Mouse (Mus musculus) hindbrain, embryonic 13.5 days (tissue): Measurements from ENCODE around the gene Trim23. TPM values are rescaled to one million over a fixed set of nuclear protein-coding genes. Genes with fewer than 3 reads are reported as not detected.

Experiments used
- ATAC-seq: fragments of 200-750 bp; cut with Nextera tagmentation; 2 replicates; pipeline ENCODE4 v1.8.0; 2017; ENCODE audit warnings: moderate TSS enrichment; ENCODE audit not compliant: low FRiP score
- H3K27ac ChIP-seq: fragments of 300-500 bp; sonication (generic); 2 replicates; pipeline ENCODE4 v1.5.1; 2015; ENCODE audit warnings: inconsistent platforms, mild to moderate bottlenecking, moderate library complexity
- H3K27me3 ChIP-seq: fragments of 300-500 bp; sonication (generic); 2 replicates; pipeline ENCODE4 v1.6.1; 2015; ENCODE audit warnings: mild to moderate bottlenecking, inconsistent platforms
- H3K36me3 ChIP-seq: fragments of 300-500 bp; sonication (generic); 2 replicates; pipeline ENCODE4 v1.6.1; 2015; ENCODE audit warnings: mild to moderate bottlenecking, inconsistent platforms
- H3K4me1 ChIP-seq: fragments of 300-500 bp; sonication (generic); replicated peaks from 2 replicates; pipeline ENCODE4 v1.6.1; 2015; ENCODE audit warnings: inconsistent platforms
- H3K4me2 ChIP-seq: fragments of 300-500 bp; sonication (generic); 2 replicates; pipeline ENCODE4 v1.6.1; 2015; ENCODE audit warnings: inconsistent platforms, mild to moderate bottlenecking, moderate library complexity
- H3K4me3 ChIP-seq: fragments of 300-500 bp; sonication (generic); 2 replicates; pipeline ENCODE4 v1.5.1; 2015; ENCODE audit warnings: mild to moderate bottlenecking, inconsistent platforms
- H3K9ac ChIP-seq: fragments of 300-500 bp; sonication (generic); 2 replicates; pipeline ENCODE4 v1.6.1; 2015; ENCODE audit warnings: mild to moderate bottlenecking, inconsistent platforms
- H3K9me3 ChIP-seq: fragments of 300-500 bp; sonication (generic); 2 replicates; pipeline ENCODE4 v1.6.1; 2016; ENCODE audit warnings: inconsistent platforms
- WGBS: fragments of 180-500 bp; shearing (Covaris S2); methylation state at CpG from one replicate; pipeline ENCODE4 v1.1.7; 2015; 5-methylcytosine and 5-hydroxymethylcytosine counted together
- polyA plus RNA-seq: library from polyadenylated mRNA; unstranded; fragments of >200 nt; fragmentation: Nextera tagmentation; extraction: Ambion mirVana; gene quantifications from 2 replicates; pipeline ENCODE4 v1.2.1, GENCODE M21; 2015

The Trim23 gene
- 33.6 and 34.2 TPM in 2 replicates for polyA plus RNA-seq

DNA sequence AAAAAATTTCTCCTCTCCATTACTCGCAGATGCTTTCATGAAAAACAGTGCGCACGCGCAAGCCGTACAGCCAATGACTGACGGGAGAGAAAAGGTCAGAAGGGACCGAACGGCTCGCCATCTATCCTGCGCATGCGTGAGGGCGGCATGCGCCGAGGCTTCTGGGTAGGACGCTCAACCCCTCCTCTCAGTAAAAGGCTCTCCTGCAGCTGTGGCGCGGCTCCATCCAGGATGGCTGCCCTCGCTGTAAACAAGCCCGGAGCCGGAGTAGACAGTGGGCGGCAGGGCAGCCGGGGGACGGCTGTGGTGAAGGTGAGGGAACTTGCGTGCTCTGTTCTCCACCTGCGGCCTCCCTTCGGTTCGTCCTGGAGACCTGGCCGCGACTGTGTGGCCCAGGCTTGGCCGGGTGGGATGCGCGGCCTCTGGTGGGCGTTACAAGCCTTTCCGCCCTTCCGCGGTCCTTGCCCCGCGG is at the start of gene Trim23:
Trim23 (plus strand) TSS at position 148 of the 472 bp plus-strand sequence.
- Histone ChIP-seq H3K4me1 (peaks cover 18% of the 10 kb centered on the region), H3K27ac (peak within 1 kb of the TSS; percentile 88), H3K9me3 (no peaks in the 10 kb centered on the region), H3K4me2 (peak within 1 kb of the TSS; percentile 87), H3K4me3 (peak within 1 kb of the TSS; percentile 89), H3K9ac (peak within 1 kb of the TSS; percentile 93), H3K36me3 (peaks cover 12% of the 10 kb centered on the region), H3K27me3 (no peaks in the 10 kb centered on the region)
- WGBS: under 1% methylated on average over 38 of the region's 38 CpGs
- peak; percentile 99 for ATAC-seq

DNA sequence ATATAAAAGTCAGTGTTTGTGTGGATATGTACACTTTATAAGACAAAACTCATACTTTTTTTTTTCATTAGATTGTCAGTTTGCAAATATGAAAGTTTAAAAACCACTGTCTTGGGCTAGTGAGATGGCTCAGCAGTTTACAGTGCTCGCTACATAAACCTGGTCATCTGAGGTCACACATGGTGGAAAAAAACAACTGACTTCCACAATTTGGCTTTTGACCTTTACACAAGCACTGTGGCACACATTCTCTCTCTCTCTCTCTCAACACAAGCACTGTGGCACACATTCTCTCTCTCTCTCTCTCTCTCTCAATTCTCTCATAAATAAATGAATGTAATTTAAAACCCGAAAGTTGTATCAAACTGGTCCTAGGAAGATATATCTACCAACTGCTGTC is 46.0 kb upstream of the Trim23 start:
- WGBS: 95% methylated on average over 2 of the region's 2 CpGs
- Histone ChIP-seq H3K27ac (no peak overlapping the region), H3K4me3 (no peak overlapping the region), H3K27me3 (no peaks in the 10 kb centered on the region), H3K9me3 (no peaks in the 10 kb centered on the region), H3K4me2 (no peak overlapping the region), H3K36me3 (peaks cover 75% of the 10 kb centered on the region), H3K4me1 (no peaks in the 10 kb centered on the region), H3K9ac (no peak overlapping the region)
- no peak for ATAC-seq

DNA sequence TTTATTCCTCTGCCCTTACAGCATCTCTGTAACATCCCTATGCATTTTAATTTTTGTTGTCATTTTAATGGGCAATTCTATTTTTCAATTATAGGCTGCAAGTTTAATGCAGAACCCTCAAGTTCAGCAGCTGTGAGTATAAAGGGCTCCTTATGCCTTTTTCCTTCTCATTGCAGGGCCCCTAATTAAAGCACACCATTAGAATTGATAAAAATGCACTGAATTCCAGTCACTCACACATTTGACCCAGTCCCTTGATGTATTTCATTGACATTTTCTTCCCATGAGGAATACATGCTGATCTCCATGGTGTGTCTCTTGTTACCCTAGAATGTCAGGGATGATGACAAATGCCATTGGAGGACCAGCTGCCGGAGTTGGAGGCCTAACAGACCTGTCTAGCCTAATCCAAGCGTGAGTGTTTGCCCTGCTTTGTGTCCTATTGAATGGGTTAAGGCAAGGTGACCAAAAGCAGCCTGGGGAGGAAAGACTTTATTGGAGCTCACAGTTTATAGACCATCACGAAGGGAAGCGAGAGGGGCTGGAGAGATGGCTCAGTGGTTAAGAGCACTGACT is 44.0 kb upstream of the Trim23 start:
- Histone ChIP-seq H3K27me3 (no peaks in the 10 kb centered on the region), H3K9ac (no peak overlapping the region), H3K4me1 (no peaks in the 10 kb centered on the region), H3K27ac (no peak overlapping the region), H3K4me3 (no peak overlapping the region), H3K36me3 (peaks cover 75% of the 10 kb centered on the region), H3K9me3 (no peaks in the 10 kb centered on the region), H3K4me2 (no peak overlapping the region)
- 55% methylated on average over 4 of the region's 4 CpGs for WGBS
- ATAC-seq: no peak

DNA sequence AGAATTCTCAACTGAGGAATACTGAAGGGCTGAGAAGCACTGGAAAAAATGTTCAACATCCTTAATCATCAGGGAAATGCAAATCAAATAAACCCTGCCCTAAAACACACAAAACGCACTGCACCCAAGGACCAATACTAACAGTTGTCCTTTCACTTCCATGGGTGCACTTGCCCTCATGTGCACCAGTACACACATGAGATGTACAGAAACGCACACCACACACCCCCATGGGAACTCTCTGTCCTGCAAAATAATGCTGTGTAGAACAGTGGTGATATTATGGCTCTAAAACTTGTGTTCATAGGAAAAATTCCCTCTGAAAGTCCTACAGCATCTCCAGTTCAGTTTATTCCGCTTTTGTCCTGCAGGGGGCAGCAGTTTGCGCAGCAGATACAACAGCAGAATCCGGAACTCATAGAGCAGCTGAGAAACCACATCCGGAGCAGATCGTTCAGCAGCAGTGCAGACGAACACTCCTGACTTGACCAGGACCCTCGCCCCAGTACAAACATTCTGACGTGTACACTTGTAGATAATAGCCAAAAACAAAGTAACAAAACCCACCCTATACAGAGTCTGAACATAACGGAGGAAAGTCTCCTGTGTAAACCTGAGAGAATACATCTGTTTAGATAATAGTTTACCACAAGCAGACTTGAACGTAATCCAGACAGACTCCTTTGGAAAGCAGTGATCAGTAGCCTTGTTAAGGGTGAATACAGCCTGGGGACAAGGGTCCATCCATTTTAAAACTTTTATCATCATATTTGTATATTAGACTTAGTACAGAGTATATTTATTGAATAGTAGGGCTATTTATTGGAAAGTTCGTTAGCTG is 39.0 kb upstream of the Trim23 start:
- no peak overlapping the region for H3K9ac ChIP-seq
- no peaks in the 10 kb centered on the region for H3K9me3 ChIP-seq
- H3K36me3 ChIP-seq: peaks cover 75% of the 10 kb centered on the region
- H3K4me3 ChIP-seq: no peak overlapping the region
- no peak for ATAC-seq
- no peaks in the 10 kb centered on the region for H3K4me1 ChIP-seq
- no peak overlapping the region for H3K4me2 ChIP-seq
- WGBS: 45% methylated on average over 13 of the region's 13 CpGs
- H3K27ac ChIP-seq: no peak overlapping the region
- no peaks in the 10 kb centered on the region for H3K27me3 ChIP-seq

DNA sequence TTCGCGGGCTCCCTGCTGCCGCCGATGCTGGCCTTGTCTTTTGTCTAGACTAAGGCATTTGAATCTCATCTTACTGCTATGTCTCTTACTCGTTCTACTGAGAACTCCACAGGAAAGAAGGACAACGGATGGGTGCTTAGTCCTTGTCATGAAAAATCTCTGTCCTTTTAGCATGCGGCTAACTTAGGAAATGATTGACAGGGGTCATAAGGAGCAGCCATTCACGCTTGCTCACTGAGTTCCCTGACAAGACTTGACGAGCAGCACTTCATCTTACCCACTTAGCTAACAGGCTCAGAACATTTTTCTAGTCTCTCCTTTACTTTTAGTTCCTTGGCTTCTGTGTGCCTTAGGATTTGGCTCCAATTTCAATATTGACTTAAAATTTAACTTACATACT is 33.7 kb upstream of the Trim23 start:
- no peak for ATAC-seq
- Histone ChIP-seq H3K27me3 (no peaks in the 10 kb centered on the region), H3K4me1 (no peaks in the 10 kb centered on the region), H3K4me2 (no peak overlapping the region), H3K27ac (no peak overlapping the region), H3K4me3 (no peak overlapping the region), H3K9ac (no peak overlapping the region), H3K9me3 (no peaks in the 10 kb centered on the region), H3K36me3 (peaks cover 88% of the 10 kb centered on the region)
- 72% methylated on average over 9 of the region's 9 CpGs for WGBS

DNA sequence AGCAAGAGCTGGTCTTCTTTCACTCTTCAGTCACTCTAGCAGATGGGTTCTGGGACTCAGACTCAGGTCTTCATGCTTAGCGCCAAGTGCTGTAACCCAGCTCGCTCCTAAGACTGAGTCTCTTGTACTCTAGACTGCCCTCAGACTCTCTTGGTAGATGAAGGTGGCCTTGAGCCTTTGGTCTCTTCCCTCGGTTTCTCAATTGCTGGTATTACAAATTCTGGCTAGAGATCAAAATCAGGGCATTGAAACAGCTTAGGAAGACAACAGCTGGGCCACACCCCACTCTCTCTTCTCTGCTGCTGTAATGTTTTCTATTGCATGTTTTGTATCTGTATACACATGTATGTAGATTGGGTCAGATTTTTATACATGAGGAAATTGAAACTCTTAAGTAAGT is 33.0 kb upstream of the Trim23 start:
- H3K27me3 ChIP-seq: no peaks in the 10 kb centered on the region
- no peaks in the 10 kb centered on the region for H3K9me3 ChIP-seq
- H3K36me3 ChIP-seq: peaks cover 81% of the 10 kb centered on the region
- no peak overlapping the region for H3K4me3 ChIP-seq
- no peak overlapping the region for H3K4me2 ChIP-seq
- no peak overlapping the region for H3K9ac ChIP-seq
- H3K27ac ChIP-seq: no peak overlapping the region
- H3K4me1 ChIP-seq: no peaks in the 10 kb centered on the region
- ATAC-seq: no peak
- WGBS: 91% methylated on average over 3 of the region's 3 CpGs

DNA sequence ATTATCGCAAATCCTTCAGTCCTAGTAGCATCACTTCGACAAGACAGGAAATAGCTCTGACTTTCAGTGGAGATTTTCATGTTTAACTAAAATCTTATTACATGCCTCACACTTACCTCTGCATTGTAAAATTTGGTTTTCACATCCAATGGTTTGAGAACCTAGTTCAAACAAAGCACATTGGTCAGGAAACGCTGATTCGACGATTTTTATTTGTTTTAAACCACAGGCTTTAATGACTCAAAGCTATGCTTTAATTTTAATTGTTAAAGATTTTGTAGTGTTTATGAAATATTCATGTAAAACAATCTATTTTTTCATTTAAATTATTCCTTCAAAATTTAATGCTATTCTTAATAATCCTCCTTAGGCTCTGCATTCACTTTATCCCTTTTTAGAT is 24.4 kb upstream of the Trim23 start:
- Histone ChIP-seq H3K27ac (no peak overlapping the region), H3K4me2 (no peak overlapping the region), H3K36me3 (peaks cover 50% of the 10 kb centered on the region), H3K9ac (no peak overlapping the region), H3K9me3 (no peaks in the 10 kb centered on the region), H3K27me3 (no peaks in the 10 kb centered on the region), H3K4me1 (no peaks in the 10 kb centered on the region), H3K4me3 (no peak overlapping the region)
- ATAC-seq: no peak
- 94% methylated on average over 5 of the region's 5 CpGs for WGBS

DNA sequence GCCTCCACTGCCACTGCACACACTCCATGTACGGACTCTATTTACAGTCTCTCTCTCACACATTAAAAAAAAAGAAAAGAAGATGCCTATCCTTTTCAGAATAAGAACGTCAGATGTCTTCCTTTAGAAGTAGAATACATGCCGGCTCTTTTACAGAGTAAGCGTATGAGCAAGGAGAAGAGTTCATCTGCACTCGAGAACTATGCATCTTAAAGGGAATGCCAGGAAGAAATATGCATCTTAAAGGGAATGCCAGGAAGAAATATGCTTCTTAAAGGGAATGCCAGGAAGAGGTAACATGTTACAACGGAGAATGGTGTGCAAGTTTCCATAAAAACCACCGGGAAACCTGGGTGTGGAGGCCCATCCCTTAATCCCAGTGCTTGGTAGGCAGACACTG is 23.5 kb upstream of the Trim23 start:
- H3K9ac ChIP-seq: no peak overlapping the region
- ATAC-seq: no peak
- 91% methylated on average over 7 of the region's 7 CpGs for WGBS
- H3K27me3 ChIP-seq: no peaks in the 10 kb centered on the region
- H3K4me3 ChIP-seq: no peak overlapping the region
- peaks cover 51% of the 10 kb centered on the region for H3K36me3 ChIP-seq
- H3K9me3 ChIP-seq: no peaks in the 10 kb centered on the region
- no peaks in the 10 kb centered on the region for H3K4me1 ChIP-seq
- H3K4me2 ChIP-seq: no peak overlapping the region
- H3K27ac ChIP-seq: no peak overlapping the region

DNA sequence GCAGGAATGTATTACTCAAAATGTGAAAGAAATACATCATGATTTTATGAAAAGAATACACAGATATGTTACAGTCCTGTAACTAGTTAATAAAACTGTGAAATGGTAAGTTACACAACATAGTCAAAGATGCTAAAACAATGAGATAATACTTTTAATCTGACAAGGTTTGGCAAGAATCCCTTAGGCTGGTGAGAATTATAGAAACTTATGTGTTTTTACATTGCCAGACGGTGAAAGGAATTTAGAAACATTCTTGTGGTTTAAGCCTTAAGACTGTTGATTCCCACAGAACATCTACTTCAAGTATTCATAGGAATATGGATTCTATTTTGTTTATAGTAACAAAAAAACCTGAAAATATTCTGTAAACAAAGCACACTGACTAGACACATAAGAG is 22.9 kb upstream of the Trim23 start:
- H3K9ac ChIP-seq: no peak overlapping the region
- no peaks in the 10 kb centered on the region for H3K9me3 ChIP-seq
- no peak overlapping the region for H3K27ac ChIP-seq
- H3K36me3 ChIP-seq: peaks cover 56% of the 10 kb centered on the region
- ATAC-seq: no peak
- no peaks in the 10 kb centered on the region for H3K27me3 ChIP-seq
- WGBS: 94% methylated on average over 1 of the region's 1 CpGs
- no peak overlapping the region for H3K4me3 ChIP-seq
- H3K4me1 ChIP-seq: no peaks in the 10 kb centered on the region
- H3K4me2 ChIP-seq: no peak overlapping the region

DNA sequence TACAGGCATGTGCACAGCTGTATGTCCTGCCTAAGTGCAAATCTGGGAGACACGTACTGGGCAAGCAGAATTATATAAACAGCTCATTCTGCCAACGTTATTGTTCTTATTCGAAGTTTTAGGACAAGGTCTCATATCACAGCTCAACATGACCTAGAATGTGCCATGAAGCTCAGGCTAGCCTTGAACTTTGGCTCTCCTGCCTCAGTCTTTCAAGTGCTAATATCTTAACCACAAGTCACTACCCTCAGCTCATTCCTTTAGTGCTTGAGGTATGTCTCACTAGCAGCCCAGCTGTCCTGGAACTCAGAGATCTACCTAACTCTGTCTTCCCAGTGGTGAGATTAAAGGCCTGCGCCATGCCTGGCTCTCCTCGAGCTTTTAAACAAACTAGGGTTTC is 6.9 kb upstream of the Trim23 start:
- H3K27me3 ChIP-seq: no peaks in the 10 kb centered on the region
- H3K4me2 ChIP-seq: no peak overlapping the region
- H3K27ac ChIP-seq: no peak overlapping the region
- H3K9ac ChIP-seq: no peak overlapping the region
- H3K4me3 ChIP-seq: no peak overlapping the region
- WGBS: 96% methylated on average over 5 of the region's 5 CpGs
- peaks cover 7% of the 10 kb centered on the region for H3K4me1 ChIP-seq
- peaks cover 25% of the 10 kb centered on the region for H3K36me3 ChIP-seq
- ATAC-seq: no peak
- H3K9me3 ChIP-seq: 0 out of 2 replicates have a peak, but pooled peaks cover 6% of the 10 kb centered on the region

DNA sequence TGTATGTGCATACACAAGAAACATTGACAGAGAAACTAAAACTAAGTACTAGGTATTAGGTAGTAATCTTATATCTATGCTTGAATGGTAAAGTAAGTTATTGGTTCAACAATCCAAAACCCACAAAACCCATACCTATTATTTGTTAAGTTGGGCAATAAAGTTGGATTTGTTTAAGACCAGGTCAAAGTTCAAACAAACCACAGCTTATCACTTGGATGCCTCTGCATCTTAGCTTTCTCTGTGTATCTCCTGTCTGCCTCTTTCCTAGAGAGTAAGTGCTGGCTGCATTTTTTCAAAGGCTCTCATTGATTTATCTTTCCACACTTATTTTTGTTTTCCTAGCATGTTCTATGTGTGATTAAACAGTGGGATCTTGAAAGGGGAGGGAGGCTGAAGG is 6.1 kb upstream of the Trim23 start:
- Histone ChIP-seq H3K4me2 (no peak overlapping the region), H3K4me3 (no peak overlapping the region), H3K4me1 (peaks cover 10% of the 10 kb centered on the region), H3K9me3 (0 out of 2 replicates have a peak, but pooled peaks cover 6% of the 10 kb centered on the region), H3K9ac (no peak overlapping the region), H3K36me3 (peaks cover 22% of the 10 kb centered on the region), H3K27ac (no peak overlapping the region), H3K27me3 (no peaks in the 10 kb centered on the region)
- ATAC-seq: no peak

DNA sequence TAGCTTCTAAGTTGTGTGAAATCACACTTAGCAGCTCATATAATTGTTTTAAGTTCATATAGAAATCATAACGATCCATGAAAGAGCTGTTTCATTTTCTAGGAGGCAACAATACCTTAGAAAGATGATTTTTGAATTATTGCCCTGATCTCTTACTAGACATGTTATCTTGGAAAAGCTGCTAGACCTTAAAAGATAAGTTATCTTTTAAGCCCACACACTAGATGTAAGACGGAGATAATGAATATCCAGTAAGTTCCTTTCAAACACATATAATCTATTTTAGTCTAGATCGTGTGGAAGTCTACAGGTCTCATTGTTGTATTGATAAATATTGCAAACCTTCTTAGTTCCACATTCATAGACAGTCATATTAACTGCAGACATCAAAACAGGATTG is 1.7 kb upstream of the Trim23 start:
- Histone ChIP-seq H3K27me3 (no peaks in the 10 kb centered on the region), H3K4me3 (peak overlapping the region; percentile 34), H3K4me1 (peaks cover 18% of the 10 kb centered on the region), H3K9me3 (no peaks in the 10 kb centered on the region), H3K9ac (peak overlapping the region; percentile 62), H3K27ac (no peak overlapping the region), H3K4me2 (peak overlapping the region; percentile 87), H3K36me3 (peaks cover 7% of the 10 kb centered on the region)
- 85% methylated on average over 3 of the region's 3 CpGs for WGBS
- ATAC-seq: no peak
